Mouse (Mus musculus) midbrain, embryonic 12.5 days (tissue): ENCODE measurements around the gene Esyt3. TPM values are rescaled to one million over a fixed set of nuclear protein-coding genes. Genes with fewer than 3 reads are reported as not detected.

ENCODE experiments used
- ATAC-seq: fragments of 200-750 bp; cut with Nextera tagmentation; 2 replicates; pipeline ENCODE4 v1.8.0; 2017; ENCODE audit warnings: low read depth, moderate TSS enrichment, moderate library complexity; ENCODE audit not compliant: low FRiP score
- H3K27ac ChIP-seq: fragments of 300-500 bp; sonication (generic); replicated peaks from 2 replicates; pipeline ENCODE4 v1.5.1; 2016; ENCODE audit warnings: mild to moderate bottlenecking
- H3K27me3 ChIP-seq: fragments of 300-500 bp; sonication (generic); 2 replicates; pipeline ENCODE4 v1.6.1; 2016; ENCODE audit warnings: mild to moderate bottlenecking
- H3K36me3 ChIP-seq: fragments of 300-500 bp; sonication (generic); 2 replicates; pipeline ENCODE4 v1.6.1; 2016
- H3K4me1 ChIP-seq: fragments of 300-500 bp; sonication (generic); 2 replicates; pipeline ENCODE4 v1.6.1; 2016
- H3K4me2 ChIP-seq: fragments of 300-500 bp; sonication (generic); replicated peaks from 2 replicates; pipeline ENCODE4 v1.6.1; 2016; ENCODE audit warnings: mild to moderate bottlenecking, moderate library complexity
- H3K4me3 ChIP-seq: fragments of 300-500 bp; sonication (generic); 2 replicates; pipeline ENCODE4 v1.5.1; 2016; ENCODE audit warnings: mild to moderate bottlenecking
- H3K9ac ChIP-seq: fragments of 300-500 bp; sonication (generic); replicated peaks from 2 replicates; pipeline ENCODE4 v1.6.1; 2016; ENCODE audit warnings: mild to moderate bottlenecking, moderate library complexity
- H3K9me3 ChIP-seq: fragments of 300-500 bp; sonication (generic); 2 replicates; pipeline ENCODE4 v1.6.1; 2016; ENCODE audit warnings: mild to moderate bottlenecking
- WGBS: fragments of 180-500 bp; shearing (Covaris S2); methylation state at CpG from one replicate; pipeline ENCODE4 v1.1.7; 2016; 5-methylcytosine and 5-hydroxymethylcytosine counted together
- polyA plus RNA-seq: library from polyadenylated mRNA; unstranded; fragments of >200 nt; fragmentation: Nextera tagmentation; extraction: Ambion mirVana; gene quantifications from 2 replicates; pipeline ENCODE4 v1.2.1, GENCODE M21; 2016

Esyt3 gene
- polyA plus RNA-seq, 1 experiment from 2014 or later: 0.31 TPM

DNA sequence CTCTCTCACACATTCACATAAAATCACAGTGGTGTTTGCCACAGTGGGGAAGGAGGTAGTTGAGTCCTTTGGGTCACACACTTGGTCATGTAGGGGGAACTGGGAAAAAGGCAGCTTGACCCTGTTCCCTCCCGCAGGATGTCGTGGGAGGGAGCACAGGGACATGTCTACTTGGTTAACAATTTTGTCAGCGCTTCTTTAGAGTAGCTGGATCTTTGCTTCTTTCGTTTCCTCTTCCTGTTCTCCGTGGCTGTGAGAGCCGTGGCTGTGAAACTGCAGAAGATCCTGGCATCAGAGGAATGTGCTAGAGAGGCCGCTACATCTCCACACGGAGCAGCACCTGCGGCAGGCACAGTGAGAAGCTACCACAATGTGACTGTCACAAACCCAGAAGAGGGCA, 24.2 kb upstream of the Esyt3 start:
- H3K27me3 ChIP-seq: 0 out of 2 replicates have a peak, but pooled peaks cover 1% of the 10 kb centered on the region
- no peak for ATAC-seq
- no peak overlapping the region for H3K4me3 ChIP-seq
- WGBS: 84% methylated on average over 9 of the region's 9 CpGs
- no peaks in the 10 kb centered on the region for H3K9me3 ChIP-seq
- no peaks in the 10 kb centered on the region for H3K4me1 ChIP-seq
- 0 out of 2 replicates have a peak, but pooled peaks cover 4% of the 10 kb centered on the region for H3K36me3 ChIP-seq
- no peak overlapping the region for H3K4me2 ChIP-seq
- no peak overlapping the region for H3K27ac ChIP-seq
- H3K9ac ChIP-seq: no peak overlapping the region

DNA sequence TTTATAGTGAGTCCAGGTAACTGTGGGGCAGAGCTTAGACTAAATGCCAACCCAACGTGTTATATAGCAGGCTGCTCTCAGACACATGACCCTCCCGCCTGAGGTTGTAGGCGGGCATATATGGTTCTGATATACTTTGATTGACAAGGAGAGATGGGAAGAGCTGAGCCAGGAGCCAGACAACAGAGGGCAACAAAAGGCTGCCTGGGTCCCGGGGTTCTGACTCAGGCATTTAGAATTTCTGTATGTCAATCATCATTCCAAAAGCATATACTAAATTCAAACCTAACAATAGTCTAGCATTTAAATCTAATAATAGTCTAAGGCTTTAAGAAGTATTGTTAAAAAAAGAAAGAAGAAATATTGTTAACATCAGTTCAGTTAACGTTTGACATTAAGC, 20.8 kb upstream of the Esyt3 start:
- Histone ChIP-seq H3K9ac (no peak overlapping the region), H3K36me3 (no peaks in the 10 kb centered on the region), H3K4me2 (no peak overlapping the region), H3K4me3 (no peak overlapping the region), H3K27ac (no peak overlapping the region), H3K9me3 (no peaks in the 10 kb centered on the region), H3K27me3 (0 out of 2 replicates have a peak, but pooled peaks cover 4% of the 10 kb centered on the region), H3K4me1 (no peaks in the 10 kb centered on the region)
- 79% methylated on average over 5 of the region's 5 CpGs for WGBS
- ATAC-seq: no peak

DNA sequence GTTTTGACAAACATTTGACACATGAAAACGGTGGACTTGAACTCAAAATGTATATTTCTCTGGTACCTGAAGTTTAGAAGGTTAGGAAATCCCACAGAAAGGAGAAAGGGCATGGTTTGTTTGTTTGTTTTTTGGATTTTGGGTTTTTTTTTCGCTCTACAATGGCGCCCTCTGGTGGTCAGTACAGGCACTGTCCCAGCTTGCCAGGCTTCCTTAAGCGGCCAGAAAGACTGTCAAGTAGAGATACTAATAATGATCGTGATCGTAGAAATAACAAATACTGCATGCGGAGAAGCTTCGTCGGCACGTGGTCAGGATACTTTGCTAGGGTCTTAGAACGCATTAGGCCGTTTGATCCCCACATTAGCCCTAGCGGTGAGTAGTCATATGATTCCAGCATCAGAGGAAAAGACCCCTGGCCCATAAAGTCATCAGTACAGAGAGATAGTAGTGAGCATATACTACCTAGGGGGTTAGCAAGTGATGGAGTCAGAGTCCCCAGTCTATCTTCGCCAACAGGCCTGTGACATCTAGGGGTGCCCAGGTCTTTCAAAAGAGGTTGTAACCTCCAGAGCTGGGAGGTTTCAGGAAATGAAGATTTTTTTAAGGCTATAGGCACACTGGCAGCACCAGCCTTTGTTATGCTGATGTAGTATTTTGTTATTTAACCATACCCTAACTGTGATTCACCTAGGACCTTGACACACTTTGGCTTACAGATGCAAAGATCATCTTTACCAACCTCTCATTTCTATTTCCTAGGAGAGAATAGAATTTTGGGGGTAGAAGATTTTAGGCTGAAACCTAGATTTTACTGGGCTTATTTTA, 18.4 kb upstream of the Esyt3 start:
- Histone ChIP-seq H3K4me1 (no peaks in the 10 kb centered on the region), H3K4me3 (no peak overlapping the region), H3K27me3 (0 out of 2 replicates have a peak, but pooled peaks cover 4% of the 10 kb centered on the region), H3K27ac (no peak overlapping the region), H3K36me3 (no peaks in the 10 kb centered on the region), H3K4me2 (0 out of 2 replicates have a peak overlapping the region, but pooled peaks have one; percentile 13), H3K9me3 (no peaks in the 10 kb centered on the region), H3K9ac (no peak overlapping the region)
- no peak for ATAC-seq
- whole genome bisulfite sequencing: 13% methylated on average over 14 of the region's 14 CpGs

DNA sequence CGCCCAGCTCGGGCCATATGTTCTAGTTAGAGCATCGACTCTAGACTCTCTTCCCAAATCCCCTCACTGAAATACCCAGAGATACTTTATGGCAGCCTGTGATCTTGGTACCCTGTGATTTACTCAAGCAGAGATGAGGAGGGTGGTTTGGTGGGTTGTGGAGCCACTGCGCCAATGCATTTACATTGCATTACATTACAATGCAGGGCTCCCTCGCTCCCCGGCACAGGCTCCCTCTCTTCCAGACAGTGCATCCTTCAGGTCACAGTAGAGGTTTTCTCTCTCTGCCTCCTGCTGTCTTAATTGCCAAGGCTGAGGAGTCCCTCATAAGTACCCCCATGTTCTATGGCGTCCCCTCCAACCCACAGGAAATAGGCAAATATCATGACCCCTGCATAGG, 10.1 kb upstream of the Esyt3 start:
- no peak overlapping the region for H3K9ac ChIP-seq
- WGBS: 77% methylated on average over 7 of the region's 7 CpGs
- no peak for ATAC-seq
- no peaks in the 10 kb centered on the region for H3K4me1 ChIP-seq
- no peak overlapping the region for H3K4me2 ChIP-seq
- H3K27me3 ChIP-seq: no peaks in the 10 kb centered on the region
- H3K9me3 ChIP-seq: peaks cover 3% of the 10 kb centered on the region; the same call in 1 of the 2 replicates
- H3K27ac ChIP-seq: no peak overlapping the region
- H3K4me3 ChIP-seq: no peak overlapping the region
- no peaks in the 10 kb centered on the region for H3K36me3 ChIP-seq

DNA sequence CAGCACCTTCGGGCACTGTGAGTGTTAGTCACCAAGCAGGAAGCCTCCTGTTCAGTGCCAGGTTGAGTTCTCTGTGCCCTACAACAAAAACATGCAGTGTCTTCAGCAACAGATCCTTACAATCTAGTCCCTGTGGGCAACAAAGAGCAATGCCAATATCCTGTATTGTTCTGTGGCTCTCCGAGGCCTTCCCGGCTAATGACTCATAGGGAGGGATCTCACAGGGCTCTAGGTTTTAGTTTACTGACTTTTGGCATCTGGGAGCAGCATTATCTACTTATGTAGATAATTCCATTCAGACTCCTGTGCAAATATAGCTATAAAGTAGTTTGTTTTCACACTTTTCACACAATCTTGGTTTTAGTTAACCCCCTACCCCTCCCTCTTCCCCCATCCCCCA, 7.5 kb upstream of the Esyt3 start:
- no peak overlapping the region for H3K9ac ChIP-seq
- H3K27me3 ChIP-seq: peaks cover 4% of the 10 kb centered on the region
- H3K4me1 ChIP-seq: no peaks in the 10 kb centered on the region
- no peaks in the 10 kb centered on the region for H3K36me3 ChIP-seq
- ATAC-seq: no peak
- no peak overlapping the region for H3K4me3 ChIP-seq
- no peak overlapping the region for H3K27ac ChIP-seq
- 85% methylated on average over 3 of the region's 3 CpGs for WGBS
- no peak overlapping the region for H3K4me2 ChIP-seq
- peaks cover 3% of the 10 kb centered on the region; the same call in 1 of the 2 replicates for H3K9me3 ChIP-seq

DNA sequence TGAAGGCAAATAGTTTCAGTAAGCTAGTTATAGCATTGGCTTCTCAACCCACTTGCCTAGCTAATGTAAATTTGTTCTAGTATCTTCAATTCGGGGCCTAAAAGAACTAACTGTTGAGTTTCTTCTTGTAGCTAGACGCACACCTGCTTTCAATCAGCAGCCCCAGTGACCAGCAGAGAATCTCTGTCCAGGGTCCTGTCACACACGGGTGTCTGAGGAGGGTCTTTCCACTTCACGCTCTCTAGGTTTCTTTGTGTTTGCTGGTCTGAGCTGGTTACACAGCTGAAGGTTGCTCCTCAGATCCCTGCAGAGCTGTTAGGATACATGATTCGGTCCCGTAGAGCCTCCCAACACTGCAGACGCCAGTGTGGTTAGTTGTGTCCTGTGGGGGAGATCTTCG, 4.7 kb upstream of the Esyt3 start:
- no peaks in the 10 kb centered on the region for H3K9me3 ChIP-seq
- peaks cover 29% of the 10 kb centered on the region for H3K27me3 ChIP-seq
- H3K27ac ChIP-seq: no peak overlapping the region
- peaks cover 4% of the 10 kb centered on the region for H3K4me1 ChIP-seq
- no peak overlapping the region for H3K4me3 ChIP-seq
- no peak for ATAC-seq
- 63% methylated on average over 8 of the region's 8 CpGs for WGBS
- no peak overlapping the region for H3K9ac ChIP-seq
- no peak overlapping the region for H3K4me2 ChIP-seq
- H3K36me3 ChIP-seq: no peaks in the 10 kb centered on the region

DNA sequence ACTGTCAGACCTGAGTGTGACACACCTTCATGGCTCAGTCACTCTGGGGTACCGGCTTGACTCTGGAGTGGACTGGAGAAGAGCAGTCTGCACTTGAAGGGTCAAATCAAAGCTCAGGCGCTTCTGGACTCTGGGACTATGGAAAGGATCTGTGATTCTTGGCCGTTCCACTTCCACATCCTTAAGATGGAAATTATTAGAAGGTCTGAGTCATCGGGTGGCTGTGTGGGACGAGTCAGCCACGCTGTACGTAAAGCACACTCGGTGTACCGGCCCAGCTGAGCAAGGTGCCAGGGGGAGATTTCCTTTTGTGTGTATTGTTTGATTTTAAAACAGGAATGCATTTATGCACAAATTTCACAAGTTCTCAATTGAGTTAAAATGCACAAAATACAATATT, 3.6 kb upstream of the Esyt3 start:
- no peak overlapping the region for H3K27ac ChIP-seq
- 88% methylated on average over 9 of the region's 9 CpGs for WGBS
- no peaks in the 10 kb centered on the region for H3K36me3 ChIP-seq
- H3K4me2 ChIP-seq: no peak overlapping the region
- no peaks in the 10 kb centered on the region for H3K9me3 ChIP-seq
- no peak for ATAC-seq
- H3K9ac ChIP-seq: no peak overlapping the region
- peaks cover 40% of the 10 kb centered on the region for H3K27me3 ChIP-seq
- H3K4me3 ChIP-seq: no peak overlapping the region
- H3K4me1 ChIP-seq: peaks cover 14% of the 10 kb centered on the region

DNA sequence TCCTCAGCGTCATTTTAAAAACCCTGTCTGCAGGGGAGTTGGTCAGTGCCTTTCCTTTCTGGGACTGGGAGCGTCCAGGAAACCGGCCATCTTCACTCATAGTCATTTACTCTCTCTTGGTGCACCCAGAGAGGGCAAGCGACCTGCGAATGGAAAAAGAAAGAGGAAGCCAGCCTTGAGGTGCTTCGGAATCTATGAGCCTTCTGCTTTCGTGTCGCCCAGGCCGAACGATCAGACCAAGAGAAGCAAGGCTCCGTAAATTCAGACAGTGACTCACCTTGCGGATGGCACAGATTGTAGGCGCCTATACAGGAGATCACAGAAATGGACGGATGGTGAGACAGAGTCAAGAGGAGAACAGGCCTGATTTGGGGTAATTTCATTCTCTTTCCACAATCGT, 655 bp upstream of the Esyt3 start:
- no peak overlapping the region for H3K9ac ChIP-seq
- H3K4me1 ChIP-seq: peaks cover 21% of the 10 kb centered on the region
- H3K36me3 ChIP-seq: no peaks in the 10 kb centered on the region
- peaks cover 62% of the 10 kb centered on the region for H3K27me3 ChIP-seq
- no peak overlapping the region for H3K4me3 ChIP-seq
- no peak for ATAC-seq
- WGBS: 90% methylated on average over 15 of the region's 15 CpGs
- H3K9me3 ChIP-seq: no peaks in the 10 kb centered on the region
- no peak overlapping the region for H3K27ac ChIP-seq
- no peak overlapping the region for H3K4me2 ChIP-seq

DNA sequence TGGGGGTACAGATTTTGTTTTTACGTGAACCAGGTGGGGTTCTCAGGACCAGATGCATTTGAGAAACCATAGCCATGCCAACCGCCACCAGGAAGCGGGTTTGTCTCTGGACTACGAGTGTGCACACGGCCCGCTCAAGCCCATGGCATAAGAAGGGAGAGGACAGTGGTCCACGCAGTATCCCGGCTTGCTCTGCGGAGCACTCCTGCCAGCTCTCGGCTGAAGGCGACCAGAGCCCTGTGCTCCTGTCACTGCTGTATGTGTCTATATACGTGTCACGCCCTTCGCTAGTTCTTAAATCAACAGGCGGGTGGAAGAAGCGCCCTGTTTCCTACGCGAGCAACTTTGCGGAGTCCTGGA, 816 bp downstream of the Esyt3 start:
- Histone ChIP-seq H3K36me3 (no peaks in the 10 kb centered on the region), H3K4me2 (peak overlapping the region; percentile 91), H3K4me3 (peak overlapping the region; percentile 46), H3K27me3 (peaks cover 62% of the 10 kb centered on the region), H3K9me3 (no peaks in the 10 kb centered on the region), H3K27ac (no peak overlapping the region), H3K9ac (peak overlapping the region; percentile 37; the same call in 1 of the 2 replicates), H3K4me1 (peaks cover 21% of the 10 kb centered on the region)
- 0 out of 2 replicates have a peak, but pooled peaks have one; percentile 34 for ATAC-seq
- WGBS: 5% methylated on average over 19 of the region's 19 CpGs

DNA sequence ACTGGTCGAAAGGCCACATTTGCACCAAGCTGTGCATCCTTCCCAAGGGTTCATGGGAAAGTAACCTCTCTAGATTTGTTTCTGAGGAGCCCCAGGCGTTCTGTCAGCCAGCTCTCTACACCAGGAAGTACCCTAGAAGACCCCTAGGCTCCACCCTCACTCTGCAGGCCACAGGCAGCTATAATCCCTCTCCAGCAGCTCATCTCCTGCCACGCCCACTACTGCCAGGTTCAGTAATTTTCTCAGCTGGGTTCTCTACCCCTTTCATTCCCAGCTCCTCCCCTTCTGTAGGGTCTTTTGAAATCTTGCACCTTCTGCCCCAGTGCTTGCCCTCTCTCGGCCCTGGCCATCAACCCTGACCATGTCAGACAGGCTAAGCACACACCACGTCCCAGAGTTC, 2.4 kb downstream of the Esyt3 start:
- Histone ChIP-seq H3K9me3 (no peaks in the 10 kb centered on the region), H3K9ac (no peak overlapping the region), H3K4me1 (peaks cover 21% of the 10 kb centered on the region), H3K27me3 (peaks cover 58% of the 10 kb centered on the region), H3K4me2 (no peak overlapping the region), H3K36me3 (no peaks in the 10 kb centered on the region), H3K4me3 (no peak overlapping the region), H3K27ac (no peak overlapping the region)
- ATAC-seq: no peak
- 18% methylated on average over 5 of the region's 5 CpGs for WGBS

DNA sequence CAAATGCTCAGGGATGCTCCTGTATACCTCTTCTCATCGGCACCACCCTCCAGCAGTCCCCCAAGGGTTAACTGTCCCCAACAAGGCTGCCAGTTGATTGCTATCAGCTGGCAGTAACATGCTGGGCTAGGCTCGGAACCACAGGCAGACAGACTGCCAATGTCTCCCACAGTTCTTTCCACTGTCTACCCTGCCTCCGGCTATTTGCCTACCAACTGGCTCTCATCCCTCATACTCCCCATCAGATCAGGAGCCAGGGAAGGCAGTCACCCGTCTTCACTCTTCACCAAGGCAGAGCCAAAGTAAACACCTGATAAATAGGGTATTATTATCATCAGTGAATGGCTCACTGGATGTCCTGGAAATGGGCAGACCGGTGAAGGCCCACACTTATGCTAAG, 3.6 kb downstream of the Esyt3 start:
- Histone ChIP-seq H3K27me3 (peaks cover 50% of the 10 kb centered on the region), H3K27ac (no peak overlapping the region), H3K9me3 (no peaks in the 10 kb centered on the region), H3K4me2 (no peak overlapping the region), H3K4me3 (no peak overlapping the region), H3K9ac (no peak overlapping the region), H3K36me3 (no peaks in the 10 kb centered on the region), H3K4me1 (peaks cover 21% of the 10 kb centered on the region)
- no peak for ATAC-seq
- 72% methylated on average over 5 of the region's 5 CpGs for WGBS

DNA sequence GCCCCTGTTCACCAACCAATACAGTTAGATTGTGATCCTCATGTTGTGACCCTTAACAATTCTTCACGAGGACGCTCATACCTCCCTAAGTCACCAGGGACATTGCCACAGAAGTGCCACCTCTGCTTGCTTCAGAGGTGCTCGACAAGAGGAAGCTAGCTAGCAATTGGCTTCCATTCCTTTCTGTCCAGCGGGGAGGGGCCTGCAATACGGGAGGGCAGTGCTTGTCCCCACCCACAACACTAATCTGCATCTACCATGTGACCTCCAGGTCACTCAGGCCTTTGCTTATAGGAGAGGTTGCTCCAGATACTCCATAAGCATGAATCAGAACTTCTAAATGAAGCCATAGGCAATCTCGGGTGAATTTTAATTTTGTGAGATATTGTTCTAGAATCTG, 5.0 kb downstream of the Esyt3 start:
- peaks cover 36% of the 10 kb centered on the region for H3K27me3 ChIP-seq
- H3K4me2 ChIP-seq: no peak overlapping the region
- no peaks in the 10 kb centered on the region for H3K9me3 ChIP-seq
- WGBS: 58% methylated on average over 6 of the region's 6 CpGs
- H3K4me3 ChIP-seq: no peak overlapping the region
- H3K4me1 ChIP-seq: peaks cover 20% of the 10 kb centered on the region
- no peak for ATAC-seq
- H3K27ac ChIP-seq: no peak overlapping the region
- H3K9ac ChIP-seq: no peak overlapping the region
- H3K36me3 ChIP-seq: no peaks in the 10 kb centered on the region
